In genomic region chr8:46546431-46547176, GRCm38 (mm10) we compare ENCODE assay signal across 7 mouse cellular contexts. TPM values are rescaled to one million over a fixed set of nuclear protein-coding genes. Genes with fewer than 3 reads are reported as not detected.
DNase-seq lines count a peak whose midpoint lies in the region; ATAC-seq and TF ChIP-seq lines count a peak whose summit lies in the region.

No protein-coding gene starts in this region.

- H3K9ac ChIP-seq in midbrain, postnatal 0 days (replicated peaks; ENCODE audit: low read length, poor library complexity, severe bottlenecking), result no peak overlapping the region
- H3K9ac ChIP-seq in forebrain, embryonic 11.5 days (ENCODE audit: low read length), result no peak overlapping the region

- H3K4me1 ChIP-seq in G1E (ENCODE audit: insufficient read depth, low read depth, low read length), result peaks cover 83% of the 10 kb centered on the region
- H3K4me1 ChIP-seq in midbrain, postnatal 0 days (ENCODE audit: insufficient read depth, low read length), result no peaks in the 10 kb centered on the region
- 0 out of 2 replicates have a peak, but pooled peaks cover 2% of the 10 kb centered on the region for H3K4me1 ChIP-seq in forebrain, embryonic 11.5 days (replicated peaks; ENCODE audit: control insufficient read depth, insufficient read depth, low read length)

- H3K4me3 ChIP-seq in G1E (ENCODE audit: low read depth, low read length), result no peak overlapping the region; the same call in 1 of the 2 replicates
- no peak overlapping the region for H3K4me3 ChIP-seq in midbrain, postnatal 0 days (ENCODE audit: low read depth, low read length)
- no peak overlapping the region for H3K4me3 ChIP-seq in forebrain, embryonic 11.5 days (ENCODE audit: low read depth, low read length)

- H3K27ac ChIP-seq in midbrain, postnatal 0 days (ENCODE audit: low read depth, low read length), result no peak overlapping the region
- no peak overlapping the region for H3K27ac ChIP-seq in forebrain, embryonic 11.5 days (ENCODE audit: low read depth, low read length)

- H3K27me3 ChIP-seq in G1E (ENCODE audit: insufficient read depth, low read length), result no peaks in the 10 kb centered on the region
- no peaks in the 10 kb centered on the region for H3K27me3 ChIP-seq in midbrain, postnatal 0 days (ENCODE audit: insufficient read depth, low read length)
- H3K27me3 ChIP-seq in forebrain, embryonic 11.5 days (ENCODE audit: control insufficient read depth, insufficient read depth, low read length), result no peaks in the 10 kb centered on the region

- TF ChIP-seq CTCF in G1E (IDR thresholded peaks at IDR 0.05; ENCODE audit: low read depth, low read length), result no peak
- TF ChIP-seq CTCF in midbrain, postnatal 0 days (IDR thresholded peaks at IDR 0.05), result no peak

- H3K36me3 ChIP-seq in G1E (replicated peaks), result no peaks in the 10 kb centered on the region
- no peaks in the 10 kb centered on the region for H3K36me3 ChIP-seq in midbrain, postnatal 0 days (ENCODE audit: insufficient read depth, low read length)
- H3K36me3 ChIP-seq in forebrain, embryonic 11.5 days (ENCODE audit: control insufficient read depth, insufficient read depth, low read length), result no peaks in the 10 kb centered on the region

- WGBS in midbrain, postnatal 0 days, result 84% methylated on average over 11 of the region's 11 CpGs
- WGBS in forebrain, embryonic 11.5 days, result 85% methylated on average over 11 of the region's 11 CpGs

- H3K9me3 ChIP-seq in G1E (replicated peaks), result no peaks in the 10 kb centered on the region
- no peaks in the 10 kb centered on the region for H3K9me3 ChIP-seq in midbrain, postnatal 0 days (ENCODE audit: low read length)
- no peaks in the 10 kb centered on the region for H3K9me3 ChIP-seq in forebrain, embryonic 11.5 days (ENCODE audit: control insufficient read depth, low read length)

- DNase-seq in G1E (ENCODE audit: low spot score), result peak; percentile 79
- DNase-seq in MEL-GATA-1-ER (ENCODE audit: extremely low read depth, low read depth), result peak; percentile 93
- peak; percentile 81 to 86 for DNase-seq in kidney, postnatal 4 days
- DNase-seq in midbrain, postnatal 0 days (ENCODE audit: low spot score), result no peak
- DNase-seq in forebrain, embryonic 11.5 days (ENCODE audit: low spot score), result no peak
- no peak for DNase-seq in urinary bladder, postnatal 4 days (ENCODE audit: low spot score in 2 of 2)

- peak; percentile 77 for ATAC-seq in G1E (ENCODE audit: extremely low read depth, insufficient number of reproducible peaks, low FRiP score, poor library complexity, severe bottlenecking)
- ATAC-seq in granulocyte monocyte progenitor cell, adult 5-6 weeks (replicated peaks; ENCODE audit: poor library complexity, severe bottlenecking), result peak; percentile 67
- no peak for ATAC-seq in midbrain, postnatal 0 days (ENCODE audit: low FRiP score)
- ATAC-seq in forebrain, embryonic 11.5 days (replicated peaks; ENCODE audit: low FRiP score), result no peak

- no peak overlapping the region for H3K4me2 ChIP-seq in midbrain, postnatal 0 days (ENCODE audit: low read depth, low read length, poor library complexity, severe bottlenecking)
- no peak overlapping the region for H3K4me2 ChIP-seq in forebrain, embryonic 11.5 days (ENCODE audit: low read depth, low read length, severe bottlenecking)

RNA-seq across cellular contexts. Expression of gene Cenpu, which starts 5.2 kb away (rescaled TPM):
- total RNA-seq in G1E (2014; fragmentation: Nextera tagmentation) (59.2 and 73.6 TPM in 2 replicates), G1E (2017) (72.1 and 94.1 TPM in 2 replicates)
- polyA plus RNA-seq in G1E (2012), result 16.4 and 18.3 TPM in 2 replicates
- 21.1 and 48.4 TPM in 2 replicates for total RNA-seq in granulocyte monocyte progenitor cell, adult 5-6 weeks (2014; fragmentation: Nextera tagmentation)
- total RNA-seq in granulocyte monocyte progenitor cell, adult 5-6 weeks (2017), result 65.7 and 125 TPM in 2 replicates
- total RNA-seq in midbrain, postnatal 0 days (2014; rRNA removed), result 2.9 TPM in 2 replicates
- polyA plus RNA-seq in midbrain, postnatal 0 days (2015; fragmentation: Nextera tagmentation; extraction: Ambion mirVana), result 6.0 and 6.6 TPM in 2 replicates
- polyA plus RNA-seq in forebrain, embryonic 11.5 days (2014; fragmentation: Nextera tagmentation; extraction: Ambion mirVana), result 32.6 and 35.2 TPM in 2 replicates

Comparison
In these comparisons a context has a peak if more than half of its experiments do, and no peak if none do; other contexts are left out.
1. ATAC-seq: peak in G1E (single experiment) and granulocyte monocyte progenitor cell, adult 5-6 weeks (single experiment); none in midbrain, postnatal 0 days (single experiment) and forebrain, embryonic 11.5 days (single experiment).
2. DNase-seq: peak in G1E (single experiment), MEL-GATA-1-ER (single experiment) and kidney, postnatal 4 days (2 of 2); none in midbrain, postnatal 0 days (single experiment), forebrain, embryonic 11.5 days (single experiment) and urinary bladder, postnatal 4 days (0 of 2).